Mouse (Mus musculus): ENCODE measurements at regions not wholly inside any gene's neighbourhood (a gene's known extent, or its start where the extent isn't known, plus 50 kb on each side); places are given as distances from the start of the nearest gene placed in this dataset.

DNA sequence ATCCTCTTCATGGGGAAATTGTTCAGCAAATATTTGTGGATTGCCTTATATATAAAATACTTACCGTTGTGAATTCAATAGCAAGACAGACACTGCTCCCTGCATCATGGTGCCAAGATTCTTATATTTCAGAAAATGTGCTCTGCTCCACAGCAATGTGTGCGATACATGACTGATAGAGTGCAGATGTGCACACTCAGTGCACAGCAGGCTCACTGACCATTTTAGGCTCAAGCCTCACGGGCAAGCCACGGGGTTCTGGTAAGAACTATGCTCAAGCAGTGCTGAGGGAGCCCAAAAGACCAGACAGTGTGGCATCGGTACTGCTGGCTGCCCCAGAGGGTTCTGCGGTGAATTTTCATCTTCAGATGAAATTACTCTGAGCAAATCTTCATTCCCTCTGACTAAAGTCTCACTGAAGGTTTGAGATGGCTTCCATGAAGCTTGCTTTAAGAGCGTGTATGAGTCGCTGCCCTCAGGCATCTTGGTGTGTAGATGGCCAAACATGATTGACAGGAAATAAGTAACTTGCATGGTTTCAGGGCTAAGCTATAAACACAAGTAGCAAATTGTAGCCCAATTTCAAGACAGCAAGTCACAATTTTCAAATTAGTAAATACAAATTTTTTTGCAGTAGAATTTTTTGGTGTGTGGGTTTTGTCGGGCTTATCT, 92.4 kb downstream of the Fam76b start:
- no peak overlapping the region for H3K4me2 ChIP-seq (ENCODE audit: low read length)
- H3K27me3 ChIP-seq (ENCODE audit: control insufficient read depth, insufficient read depth, low read length) = no peaks in the 10 kb centered on the region
- H3K36me3 ChIP-seq (ENCODE audit: control insufficient read depth, insufficient read depth, low read length) = no peaks in the 10 kb centered on the region
- H3K27ac ChIP-seq (replicated peaks; ENCODE audit: low read depth, low read length) = no peak overlapping the region
- H3K9ac ChIP-seq (replicated peaks; ENCODE audit: low read length) = no peak overlapping the region
- H3K4me1 ChIP-seq (ENCODE audit: control insufficient read depth, insufficient read depth, low read length) = peaks cover 6% of the 10 kb centered on the region
- ATAC-seq (ENCODE audit: low FRiP score, low TSS enrichment) (no peak), DNase-seq (no peak)
- no peaks in the 10 kb centered on the region for H3K9me3 ChIP-seq (ENCODE audit: control insufficient read depth, low read length)
- H3K4me3 ChIP-seq (replicated peaks; ENCODE audit: low read depth, low read length) = no peak overlapping the region
- 84% methylated on average over 9 of the region's 9 CpGs for WGBS

DNA sequence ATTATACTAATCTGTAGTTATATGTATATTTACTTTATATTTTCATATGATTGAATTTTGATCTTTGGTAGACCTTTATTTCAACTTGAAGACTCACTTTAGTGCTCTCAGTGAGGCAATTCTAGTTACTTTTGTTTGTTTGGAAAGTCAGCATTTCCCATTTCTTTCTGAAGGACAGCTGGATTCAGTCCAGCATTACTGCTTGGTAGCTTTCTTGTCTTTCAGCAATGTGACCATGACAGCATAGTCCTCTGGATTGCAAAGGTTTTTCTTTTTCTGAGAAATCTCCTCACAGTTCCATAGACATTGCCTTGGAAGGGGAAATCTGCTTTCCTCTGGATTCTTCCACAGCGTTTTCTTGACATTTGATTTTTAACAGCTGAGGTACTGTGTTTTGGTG, 93.1 kb downstream of the Fam76b start:
- DNase-seq = no peak
- Histone ChIP-seq H3K4me1 (ENCODE audit: control insufficient read depth, insufficient read depth, low read length) (peaks cover 6% of the 10 kb centered on the region), H3K27ac (replicated peaks; ENCODE audit: low read depth, low read length) (no peak overlapping the region), H3K9ac (replicated peaks; ENCODE audit: low read length) (no peak overlapping the region), H3K27me3 (ENCODE audit: control insufficient read depth, insufficient read depth, low read length) (no peaks in the 10 kb centered on the region), H3K36me3 (ENCODE audit: control insufficient read depth, insufficient read depth, low read length) (no peaks in the 10 kb centered on the region), H3K4me3 (replicated peaks; ENCODE audit: low read depth, low read length) (no peak overlapping the region), H3K9me3 (ENCODE audit: control insufficient read depth, low read length) (no peaks in the 10 kb centered on the region), H3K4me2 (ENCODE audit: low read length) (no peak overlapping the region)
- no peak for ATAC-seq (ENCODE audit: low FRiP score, low TSS enrichment)
- 86% methylated on average over 1 of the region's 1 CpGs for whole genome bisulfite sequencing

DNA sequence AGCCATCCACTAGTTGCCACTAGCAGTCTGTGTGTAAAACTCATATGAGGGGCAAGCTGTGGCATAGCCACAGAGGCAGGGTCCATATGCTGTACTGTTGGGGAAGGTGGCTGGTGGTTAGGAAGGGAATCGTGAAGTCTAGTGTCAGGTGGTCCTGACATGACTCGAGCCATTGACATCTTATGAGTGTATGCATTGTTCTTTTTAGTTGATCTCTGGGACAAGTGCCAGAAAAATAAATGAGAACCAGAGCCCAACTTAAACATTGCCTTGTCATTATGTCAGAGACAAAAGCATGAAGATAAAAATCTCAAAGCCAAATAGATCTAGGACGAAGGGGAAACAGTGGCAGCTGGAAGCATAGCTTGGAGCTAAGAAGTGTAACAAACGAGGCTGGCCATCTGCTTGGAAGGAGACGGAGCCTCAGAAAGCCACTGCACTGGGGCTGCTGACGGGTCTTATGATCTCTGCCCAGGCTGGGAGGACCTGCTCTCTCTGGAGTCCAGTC, 104.5 kb downstream of the Fam76b start:
- H3K4me3 ChIP-seq (replicated peaks; ENCODE audit: low read depth, low read length) = no peak overlapping the region
- WGBS = 34% methylated on average over 6 of the region's 6 CpGs
- no peaks in the 10 kb centered on the region for H3K36me3 ChIP-seq (ENCODE audit: control insufficient read depth, insufficient read depth, low read length)
- H3K27me3 ChIP-seq (ENCODE audit: control insufficient read depth, insufficient read depth, low read length) = no peaks in the 10 kb centered on the region
- DNase-seq = peak; percentile 18
- no peak overlapping the region for H3K9ac ChIP-seq (replicated peaks; ENCODE audit: low read length)
- H3K4me2 ChIP-seq (ENCODE audit: low read length) = no peak overlapping the region
- no peak for ATAC-seq (ENCODE audit: low FRiP score, low TSS enrichment)
- H3K4me1 ChIP-seq (ENCODE audit: control insufficient read depth, insufficient read depth, low read length) = no peaks in the 10 kb centered on the region
- H3K9me3 ChIP-seq (ENCODE audit: control insufficient read depth, low read length) = no peaks in the 10 kb centered on the region
- no peak overlapping the region for H3K27ac ChIP-seq (replicated peaks; ENCODE audit: low read depth, low read length)

DNA sequence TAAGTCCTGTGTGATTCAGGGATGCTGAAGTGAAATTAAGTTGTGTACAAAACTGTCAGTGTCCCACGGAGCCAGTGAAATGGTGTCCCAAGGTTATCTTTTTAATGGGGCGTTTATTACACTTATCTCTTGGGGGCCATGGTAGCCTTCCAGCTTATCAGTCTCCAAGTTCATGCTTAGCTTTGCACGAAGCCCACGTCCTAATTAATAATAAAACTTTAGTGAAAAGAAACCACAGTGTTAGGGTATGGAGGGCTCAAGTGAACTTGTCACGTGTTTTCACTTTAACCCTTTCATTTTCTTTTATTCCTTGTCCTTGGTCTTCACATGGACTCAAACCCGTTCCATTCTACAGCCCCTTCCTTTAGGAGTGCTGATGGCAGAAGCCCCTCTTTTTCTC, 105.9 kb downstream of the Fam76b start:
- Histone ChIP-seq H3K36me3 (ENCODE audit: control insufficient read depth, insufficient read depth, low read length) (no peaks in the 10 kb centered on the region), H3K27ac (replicated peaks; ENCODE audit: low read depth, low read length) (no peak overlapping the region), H3K9ac (replicated peaks; ENCODE audit: low read length) (no peak overlapping the region), H3K4me1 (ENCODE audit: control insufficient read depth, insufficient read depth, low read length) (no peaks in the 10 kb centered on the region), H3K4me3 (replicated peaks; ENCODE audit: low read depth, low read length) (no peak overlapping the region), H3K27me3 (ENCODE audit: control insufficient read depth, insufficient read depth, low read length) (no peaks in the 10 kb centered on the region), H3K4me2 (ENCODE audit: low read length) (no peak overlapping the region), H3K9me3 (ENCODE audit: control insufficient read depth, low read length) (no peaks in the 10 kb centered on the region)
- DNase-seq (no peak), ATAC-seq (ENCODE audit: low FRiP score, low TSS enrichment) (no peak)
- WGBS = 70% methylated on average over 6 of the region's 6 CpGs

DNA sequence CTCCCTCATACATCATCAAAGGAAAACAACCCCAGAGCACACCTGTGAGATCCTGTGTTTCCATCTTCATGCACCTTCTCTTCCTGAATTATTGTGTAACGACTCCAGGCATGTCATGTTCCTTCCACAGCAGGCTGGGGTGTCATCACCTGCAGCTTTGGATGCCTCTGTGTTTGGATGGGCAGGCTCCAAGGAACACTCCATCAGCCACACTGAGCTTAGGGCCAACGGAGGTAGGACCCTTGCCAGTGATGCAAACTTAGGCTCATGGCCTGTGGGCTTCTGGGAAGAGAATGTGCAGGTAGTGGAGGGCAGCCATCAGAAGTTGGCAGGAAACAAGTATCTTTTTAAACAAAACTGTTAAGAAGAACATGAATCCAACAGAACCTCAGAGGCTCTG, 109.8 kb downstream of the Fam76b start:
- Histone ChIP-seq H3K27ac (replicated peaks; ENCODE audit: low read depth, low read length) (no peak overlapping the region), H3K27me3 (ENCODE audit: control insufficient read depth, insufficient read depth, low read length) (no peaks in the 10 kb centered on the region), H3K9me3 (ENCODE audit: control insufficient read depth, low read length) (no peaks in the 10 kb centered on the region), H3K9ac (replicated peaks; ENCODE audit: low read length) (no peak overlapping the region), H3K4me1 (ENCODE audit: control insufficient read depth, insufficient read depth, low read length) (no peaks in the 10 kb centered on the region), H3K4me3 (replicated peaks; ENCODE audit: low read depth, low read length) (no peak overlapping the region), H3K4me2 (ENCODE audit: low read length) (no peak overlapping the region), H3K36me3 (ENCODE audit: control insufficient read depth, insufficient read depth, low read length) (no peaks in the 10 kb centered on the region)
- DNase-seq = no peak
- 89% methylated on average over 2 of the region's 2 CpGs for WGBS
- ATAC-seq (ENCODE audit: low FRiP score, low TSS enrichment) = no peak

DNA sequence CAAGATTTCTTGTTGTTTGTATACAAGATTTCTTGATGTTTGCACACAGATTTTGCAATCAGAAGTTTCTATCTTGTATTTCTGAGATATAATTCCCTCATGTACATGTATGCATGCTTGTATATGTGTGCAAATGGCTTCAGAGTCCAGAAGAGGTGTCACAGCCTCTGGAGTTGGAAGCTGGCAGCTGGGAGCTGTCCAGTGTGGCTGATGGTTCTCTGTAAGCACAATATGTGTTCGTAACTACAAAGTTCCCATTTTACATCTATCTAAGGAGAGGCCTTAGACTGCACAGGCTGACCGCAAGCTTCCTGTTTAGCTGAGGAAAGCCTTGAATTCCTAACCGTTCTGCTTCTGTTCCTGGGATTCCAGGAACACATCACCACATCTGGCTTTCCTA, 119.0 kb downstream of the Fam76b start:
- no peak overlapping the region for H3K4me3 ChIP-seq (replicated peaks; ENCODE audit: low read depth, low read length)
- DNase-seq (no peak), ATAC-seq (ENCODE audit: low FRiP score, low TSS enrichment) (no peak)
- H3K4me1 ChIP-seq (ENCODE audit: control insufficient read depth, insufficient read depth, low read length) = no peaks in the 10 kb centered on the region
- H3K9ac ChIP-seq (replicated peaks; ENCODE audit: low read length) = no peak overlapping the region
- no peak overlapping the region for H3K4me2 ChIP-seq (ENCODE audit: low read length)
- H3K27me3 ChIP-seq (ENCODE audit: control insufficient read depth, insufficient read depth, low read length) = no peaks in the 10 kb centered on the region
- H3K27ac ChIP-seq (replicated peaks; ENCODE audit: low read depth, low read length) = no peak overlapping the region
- no peaks in the 10 kb centered on the region for H3K9me3 ChIP-seq (ENCODE audit: control insufficient read depth, low read length)
- no peaks in the 10 kb centered on the region for H3K36me3 ChIP-seq (ENCODE audit: control insufficient read depth, insufficient read depth, low read length)
- 92% methylated on average over 3 of the region's 3 CpGs for WGBS

DNA sequence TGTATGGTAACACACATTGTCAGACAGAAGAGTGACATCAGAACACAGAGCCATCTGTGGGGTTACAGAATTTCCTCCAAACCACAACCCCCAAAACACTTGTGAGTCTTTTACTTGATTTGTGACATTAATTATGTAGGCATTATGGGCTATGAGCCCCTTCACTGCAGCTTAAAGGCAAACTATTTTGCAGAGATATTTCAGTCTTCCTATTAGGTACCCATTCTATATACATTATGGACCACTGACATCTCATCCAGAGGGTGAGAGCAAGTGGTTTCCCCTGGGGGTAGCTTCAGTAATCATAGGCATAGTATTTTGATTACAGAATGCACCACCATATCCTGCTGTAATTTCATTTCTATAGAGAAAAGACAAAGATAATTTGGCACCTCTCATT, 124.6 kb downstream of the Fam76b start:
- Histone ChIP-seq H3K4me2 (ENCODE audit: low read length) (no peak overlapping the region), H3K27me3 (ENCODE audit: control insufficient read depth, insufficient read depth, low read length) (no peaks in the 10 kb centered on the region), H3K4me3 (replicated peaks; ENCODE audit: low read depth, low read length) (no peak overlapping the region), H3K4me1 (ENCODE audit: control insufficient read depth, insufficient read depth, low read length) (no peaks in the 10 kb centered on the region), H3K36me3 (ENCODE audit: control insufficient read depth, insufficient read depth, low read length) (no peaks in the 10 kb centered on the region), H3K9me3 (ENCODE audit: control insufficient read depth, low read length) (no peaks in the 10 kb centered on the region), H3K9ac (replicated peaks; ENCODE audit: low read length) (no peak overlapping the region), H3K27ac (replicated peaks; ENCODE audit: low read depth, low read length) (no peak overlapping the region)
- no peak for DNase-seq
- ATAC-seq (ENCODE audit: low FRiP score, low TSS enrichment) = no peak

DNA sequence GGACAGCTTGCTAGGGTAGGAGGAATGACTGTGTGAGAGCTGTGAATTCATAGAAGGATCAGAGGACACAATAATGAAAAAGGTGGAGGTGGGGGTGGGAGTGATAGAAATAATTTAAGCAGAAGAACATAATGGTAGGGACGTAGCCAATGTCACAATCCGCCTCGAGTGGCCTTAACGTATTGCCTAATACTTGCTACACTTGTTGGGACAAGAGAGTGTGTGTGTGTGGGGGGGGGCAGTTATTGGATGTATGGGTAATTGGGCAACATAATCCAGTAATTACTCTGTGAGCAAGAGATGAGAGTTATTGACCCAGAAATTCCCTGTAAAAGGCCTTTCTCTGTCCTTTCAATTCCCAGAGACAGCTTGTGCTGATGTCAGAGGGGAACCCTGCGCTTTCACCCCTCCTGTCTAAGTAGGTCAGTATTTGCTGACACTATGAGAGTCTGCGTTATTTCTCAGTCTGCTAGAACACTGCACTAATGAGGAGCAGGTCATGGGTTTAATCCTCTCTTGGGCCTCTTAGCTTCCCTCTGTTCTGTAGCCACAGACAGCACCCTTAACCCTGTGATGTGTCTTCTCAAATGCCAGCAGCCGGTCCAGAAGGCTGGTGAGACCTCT, 135.7 kb downstream of the Fam76b start:
- Histone ChIP-seq H3K9ac (replicated peaks; ENCODE audit: low read length) (no peak overlapping the region), H3K36me3 (ENCODE audit: control insufficient read depth, insufficient read depth, low read length) (no peaks in the 10 kb centered on the region), H3K4me1 (ENCODE audit: control insufficient read depth, insufficient read depth, low read length) (no peaks in the 10 kb centered on the region), H3K4me3 (replicated peaks; ENCODE audit: low read depth, low read length) (no peak overlapping the region), H3K27me3 (ENCODE audit: control insufficient read depth, insufficient read depth, low read length) (no peaks in the 10 kb centered on the region), H3K27ac (replicated peaks; ENCODE audit: low read depth, low read length) (no peak overlapping the region), H3K4me2 (ENCODE audit: low read length) (no peak overlapping the region), H3K9me3 (ENCODE audit: control insufficient read depth, low read length) (no peaks in the 10 kb centered on the region)
- ATAC-seq (ENCODE audit: low FRiP score, low TSS enrichment) (no peak), DNase-seq (no peak)
- WGBS = 70% methylated on average over 7 of the region's 7 CpGs

DNA sequence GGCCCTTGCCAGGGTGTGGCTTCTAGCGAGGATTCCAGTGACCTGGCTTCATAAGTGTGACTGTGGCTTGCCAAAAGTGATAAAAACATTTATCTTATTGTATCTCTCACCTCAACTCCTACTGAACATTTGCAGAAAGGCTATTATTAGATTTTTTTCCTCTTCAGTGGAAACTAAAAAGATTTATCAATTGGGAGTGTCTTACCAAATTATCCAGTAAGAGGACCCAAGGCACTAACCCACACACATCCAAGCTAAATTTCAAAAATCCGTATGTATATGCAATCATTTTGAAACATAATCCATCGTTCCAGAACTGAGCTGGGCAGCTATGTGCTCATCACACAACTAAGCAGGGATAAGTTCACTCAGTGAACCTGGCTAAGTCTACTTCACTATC, 136.3 kb downstream of the Fam76b start:
- WGBS = 89% methylated on average over 3 of the region's 3 CpGs
- Histone ChIP-seq H3K36me3 (ENCODE audit: control insufficient read depth, insufficient read depth, low read length) (no peaks in the 10 kb centered on the region), H3K27ac (replicated peaks; ENCODE audit: low read depth, low read length) (no peak overlapping the region), H3K27me3 (ENCODE audit: control insufficient read depth, insufficient read depth, low read length) (no peaks in the 10 kb centered on the region), H3K9ac (replicated peaks; ENCODE audit: low read length) (no peak overlapping the region), H3K4me3 (replicated peaks; ENCODE audit: low read depth, low read length) (no peak overlapping the region), H3K4me2 (ENCODE audit: low read length) (no peak overlapping the region), H3K9me3 (ENCODE audit: control insufficient read depth, low read length) (no peaks in the 10 kb centered on the region), H3K4me1 (ENCODE audit: control insufficient read depth, insufficient read depth, low read length) (no peaks in the 10 kb centered on the region)
- ATAC-seq (ENCODE audit: low FRiP score, low TSS enrichment) (no peak), DNase-seq (no peak)
